Mouse (Mus musculus): ENCODE measurements at regions not wholly inside any gene's neighbourhood (a gene's known extent, or its start where the extent isn't known, plus 50 kb on each side); places are given as distances from the start of the nearest gene placed in this dataset.
A peak's percentile ranks its signal among the peaks of the same experiment; 100 is the strongest.

DNA sequence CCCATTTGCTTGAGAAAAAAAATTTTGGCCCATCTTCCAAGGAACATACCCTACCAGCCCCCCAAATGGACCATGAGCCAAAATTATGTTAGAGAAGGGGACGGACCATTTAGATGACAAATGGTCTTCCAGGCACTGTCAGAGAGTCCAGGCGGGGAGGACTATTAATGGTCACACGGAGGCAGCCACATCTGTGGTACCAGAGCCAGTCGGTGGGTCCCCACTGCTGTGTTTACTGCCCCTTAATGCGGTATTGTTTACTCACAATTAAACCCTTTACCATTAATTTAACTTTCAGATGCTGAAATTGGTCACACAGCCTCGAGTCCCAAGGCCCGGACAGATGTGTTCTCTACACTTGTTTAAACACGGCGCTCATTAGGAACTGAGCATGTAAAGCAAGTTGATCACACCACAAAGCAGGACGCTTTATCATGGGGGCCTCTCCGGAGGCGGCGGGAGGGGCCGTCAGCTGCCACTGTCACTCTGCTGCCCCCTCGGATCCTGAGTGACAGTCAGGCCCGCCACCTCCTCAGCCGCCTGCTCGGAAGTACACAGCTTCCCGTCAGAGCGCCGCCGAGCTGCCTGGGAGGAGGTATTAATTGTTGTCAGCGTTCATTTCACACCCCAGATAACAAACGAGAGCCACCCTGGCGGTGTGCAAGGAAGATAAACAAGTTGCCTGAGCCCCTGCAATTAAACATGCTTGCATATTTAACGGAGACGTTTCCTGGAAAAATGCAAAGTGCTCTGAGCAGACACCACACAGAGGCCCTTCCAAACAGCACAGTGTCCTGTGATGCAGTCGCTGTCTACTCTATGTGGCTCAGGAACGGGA is 70.6 kb upstream of the Irx3 start:
- peaks cover 15% of the 10 kb centered on the region for H3K27me3 ChIP-seq (replicated peaks)
- no peaks in the 10 kb centered on the region for H3K9me3 ChIP-seq
- ATAC-seq (replicated peaks): peak; percentile 72; the same call in 1 of the 2 replicates
- no peak overlapping the region for H3K9ac ChIP-seq
- H3K36me3 ChIP-seq (replicated peaks): no peaks in the 10 kb centered on the region
- H3K4me1 ChIP-seq: peaks cover 13% of the 10 kb centered on the region
- WGBS: 12% methylated on average over 29 of the region's 29 CpGs
- H3K27ac ChIP-seq: no peak overlapping the region
- H3K4me3 ChIP-seq: peak overlapping the region; percentile 14
- H3K4me2 ChIP-seq: peak overlapping the region; percentile 43

GRCm38 (mm10) chr8:91867069-91867468 is 65.2 kb upstream of the Irx3 start:
- Histone ChIP-seq H3K36me3 (replicated peaks) (no peaks in the 10 kb centered on the region), H3K4me3 (no peak overlapping the region), H3K9me3 (no peaks in the 10 kb centered on the region), H3K27me3 (replicated peaks) (peaks cover 8% of the 10 kb centered on the region; the same call in 1 of the 2 replicates), H3K4me2 (no peak overlapping the region), H3K27ac (no peak overlapping the region), H3K9ac (no peak overlapping the region), H3K4me1 (peaks cover 28% of the 10 kb centered on the region)
- WGBS: 30% methylated on average over 7 of the region's 7 CpGs
- no peak for ATAC-seq (replicated peaks)

DNA sequence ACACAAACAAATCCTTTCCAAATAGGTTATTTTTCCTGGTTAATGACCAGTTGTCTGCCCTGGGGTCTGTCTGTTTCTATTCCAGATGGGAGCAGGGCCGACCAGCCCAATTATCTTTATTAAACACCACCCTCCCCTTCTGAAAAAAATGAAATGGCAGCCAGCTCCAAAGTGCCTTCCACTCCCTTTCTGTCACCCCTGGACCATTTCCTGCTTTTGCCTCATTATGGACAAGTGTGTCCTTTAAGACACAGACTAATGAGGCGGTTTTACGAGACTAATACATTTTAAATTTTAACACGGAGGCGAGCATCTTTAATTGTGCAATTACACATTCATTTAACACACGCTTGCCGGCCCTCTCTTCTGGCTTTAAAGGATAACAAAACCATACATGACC is 64.2 kb upstream of the Irx3 start:
- Histone ChIP-seq H3K36me3 (replicated peaks) (no peaks in the 10 kb centered on the region), H3K4me3 (no peak overlapping the region), H3K4me1 (peaks cover 27% of the 10 kb centered on the region), H3K9ac (no peak overlapping the region), H3K4me2 (no peak overlapping the region), H3K27me3 (replicated peaks) (peaks cover 8% of the 10 kb centered on the region; the same call in 1 of the 2 replicates), H3K9me3 (no peaks in the 10 kb centered on the region), H3K27ac (no peak overlapping the region)
- WGBS: 45% methylated on average over 7 of the region's 7 CpGs
- ATAC-seq (replicated peaks): no peak

DNA sequence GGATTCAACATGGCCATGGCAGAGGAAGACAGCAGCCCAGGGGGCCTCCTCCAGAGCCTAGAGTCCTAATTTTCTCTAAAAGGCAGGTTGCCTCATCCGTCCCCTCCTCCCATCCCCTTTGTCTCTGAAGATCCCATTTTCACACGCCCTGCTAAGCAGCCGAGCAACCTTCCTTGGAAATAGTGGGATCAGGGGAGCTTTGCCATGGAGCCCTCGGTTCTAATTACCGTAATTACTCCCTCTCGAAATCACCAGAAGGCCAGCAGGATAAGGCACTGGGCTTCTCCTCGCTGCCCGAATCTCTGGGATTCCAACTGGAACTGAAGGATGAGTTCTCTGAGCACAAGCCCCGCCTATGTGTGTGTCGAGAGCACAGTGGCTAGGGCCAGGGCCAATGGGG is 63.5 kb upstream of the Irx3 start:
- no peaks in the 10 kb centered on the region for H3K36me3 ChIP-seq (replicated peaks)
- 11% methylated on average over 10 of the region's 10 CpGs for WGBS
- no peaks in the 10 kb centered on the region for H3K9me3 ChIP-seq
- peaks cover 8% of the 10 kb centered on the region; the same call in 1 of the 2 replicates for H3K27me3 ChIP-seq (replicated peaks)
- ATAC-seq (replicated peaks): 0 out of 2 replicates have a peak, but pooled peaks have one; percentile 30
- H3K4me2 ChIP-seq: no peak overlapping the region
- H3K27ac ChIP-seq: no peak overlapping the region
- no peak overlapping the region for H3K9ac ChIP-seq
- no peak overlapping the region for H3K4me3 ChIP-seq
- peaks cover 27% of the 10 kb centered on the region for H3K4me1 ChIP-seq

GRCm38 (mm10) chr8:91863505-91863904 is 61.6 kb upstream of the Irx3 start:
- no peak overlapping the region for H3K4me3 ChIP-seq
- H3K27ac ChIP-seq: no peak overlapping the region
- no peaks in the 10 kb centered on the region for H3K9me3 ChIP-seq
- H3K27me3 ChIP-seq (replicated peaks): peaks cover 13% of the 10 kb centered on the region
- H3K4me1 ChIP-seq: peaks cover 27% of the 10 kb centered on the region
- H3K9ac ChIP-seq: no peak overlapping the region
- H3K36me3 ChIP-seq (replicated peaks): no peaks in the 10 kb centered on the region
- H3K4me2 ChIP-seq: no peak overlapping the region
- 11% methylated on average over 4 of the region's 4 CpGs for WGBS
- ATAC-seq (replicated peaks): no peak

GRCm38 (mm10) chr8:91855881-91856280 is 54.0 kb upstream of the Irx3 start:
- WGBS: 14% methylated on average over 14 of the region's 14 CpGs
- Histone ChIP-seq H3K4me2 (no peak overlapping the region), H3K4me3 (no peak overlapping the region), H3K27me3 (replicated peaks) (peaks cover 9% of the 10 kb centered on the region), H3K27ac (no peak overlapping the region), H3K36me3 (replicated peaks) (no peaks in the 10 kb centered on the region), H3K9ac (no peak overlapping the region), H3K9me3 (no peaks in the 10 kb centered on the region), H3K4me1 (no peaks in the 10 kb centered on the region)
- ATAC-seq (replicated peaks): no peak

DNA sequence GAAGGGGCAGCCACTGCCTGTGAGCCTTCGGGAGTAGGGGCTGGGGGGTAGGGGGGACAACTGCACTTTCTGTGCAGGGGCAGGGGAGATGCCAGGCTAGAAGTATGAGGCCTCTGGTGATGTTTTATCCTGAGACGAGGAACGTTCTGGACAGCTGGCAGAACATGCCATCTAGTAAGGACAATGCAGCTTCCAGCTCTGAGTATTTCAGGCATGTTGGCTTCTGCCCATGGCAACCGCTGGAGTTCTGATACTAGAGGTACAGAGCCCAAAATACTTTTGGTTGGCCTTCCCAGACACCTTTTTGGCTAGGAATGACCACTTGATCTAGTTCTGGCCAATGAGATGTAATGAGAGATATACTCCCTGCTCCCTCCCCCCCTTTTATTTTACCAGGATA is 52.5 kb upstream of the Irx3 start:
- Histone ChIP-seq H3K4me2 (no peak overlapping the region), H3K4me1 (no peaks in the 10 kb centered on the region), H3K27ac (no peak overlapping the region), H3K4me3 (no peak overlapping the region), H3K9ac (no peak overlapping the region), H3K36me3 (replicated peaks) (no peaks in the 10 kb centered on the region), H3K9me3 (no peaks in the 10 kb centered on the region), H3K27me3 (replicated peaks) (peaks cover 5% of the 10 kb centered on the region; the same call in 1 of the 2 replicates)
- WGBS: 60% methylated on average over 4 of the region's 4 CpGs
- ATAC-seq (replicated peaks): no peak

DNA sequence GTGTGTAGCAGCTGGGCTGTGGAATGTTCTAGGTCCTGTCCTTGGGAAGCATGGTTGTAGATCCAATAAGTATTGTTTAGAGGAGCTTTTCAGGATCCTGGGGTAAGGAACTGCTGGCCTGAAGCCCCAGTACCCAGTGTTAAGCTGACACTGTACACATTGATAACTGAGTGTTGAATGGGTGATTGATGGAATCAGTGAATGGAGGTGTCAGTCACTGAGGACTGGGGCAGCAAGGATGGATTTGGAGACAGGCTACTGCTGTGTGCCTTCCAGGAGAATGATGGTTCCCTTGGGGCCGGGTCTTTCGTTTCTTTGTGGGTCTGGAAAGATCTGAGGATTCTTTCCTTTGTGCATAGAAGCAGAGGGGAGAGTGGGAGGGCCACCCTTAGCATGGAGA is 51.9 kb upstream of the Irx3 start:
- Histone ChIP-seq H3K36me3 (replicated peaks) (no peaks in the 10 kb centered on the region), H3K27me3 (replicated peaks) (peaks cover 2% of the 10 kb centered on the region; the same call in 1 of the 2 replicates), H3K4me3 (no peak overlapping the region), H3K9me3 (no peaks in the 10 kb centered on the region), H3K27ac (no peak overlapping the region), H3K4me1 (no peaks in the 10 kb centered on the region), H3K4me2 (no peak overlapping the region), H3K9ac (no peak overlapping the region)
- 26% methylated on average over 2 of the region's 2 CpGs for WGBS
- no peak for ATAC-seq (replicated peaks)

GRCm38 (mm10) chr8:91853336-91853735 is 51.5 kb upstream of the Irx3 start:
- 71% methylated on average over 4 of the region's 4 CpGs for WGBS
- H3K4me2 ChIP-seq: no peak overlapping the region
- H3K9ac ChIP-seq: no peak overlapping the region
- no peak overlapping the region for H3K27ac ChIP-seq
- no peaks in the 10 kb centered on the region for H3K36me3 ChIP-seq (replicated peaks)
- ATAC-seq (replicated peaks): no peak
- H3K9me3 ChIP-seq: no peaks in the 10 kb centered on the region
- no peak overlapping the region for H3K4me3 ChIP-seq
- H3K4me1 ChIP-seq: no peaks in the 10 kb centered on the region
- H3K27me3 ChIP-seq (replicated peaks): peaks cover 5% of the 10 kb centered on the region; the same call in 1 of the 2 replicates

Measured in midbrain, embryonic 15.5 days (tissue).